Mouse (Mus musculus) B cell, adult (primary cell): Measurements from ENCODE around the gene Mmp8. TPM values are rescaled to one million over a fixed set of nuclear protein-coding genes. Genes with fewer than 3 reads are reported as not detected.

Experiments
- total RNA-seq: library from RNA; stranded (reverse); gene quantifications from 4 replicates; pipeline ENCODE4 v1.2.4, GENCODE M21; 2023; ENCODE audit not compliant: inconsistent age

The Mmp8 gene
- 0.19 to 0.35 TPM (median 0.21 TPM) in 3 of 4 replicates, not detected in the other for total RNA-seq

DNA sequence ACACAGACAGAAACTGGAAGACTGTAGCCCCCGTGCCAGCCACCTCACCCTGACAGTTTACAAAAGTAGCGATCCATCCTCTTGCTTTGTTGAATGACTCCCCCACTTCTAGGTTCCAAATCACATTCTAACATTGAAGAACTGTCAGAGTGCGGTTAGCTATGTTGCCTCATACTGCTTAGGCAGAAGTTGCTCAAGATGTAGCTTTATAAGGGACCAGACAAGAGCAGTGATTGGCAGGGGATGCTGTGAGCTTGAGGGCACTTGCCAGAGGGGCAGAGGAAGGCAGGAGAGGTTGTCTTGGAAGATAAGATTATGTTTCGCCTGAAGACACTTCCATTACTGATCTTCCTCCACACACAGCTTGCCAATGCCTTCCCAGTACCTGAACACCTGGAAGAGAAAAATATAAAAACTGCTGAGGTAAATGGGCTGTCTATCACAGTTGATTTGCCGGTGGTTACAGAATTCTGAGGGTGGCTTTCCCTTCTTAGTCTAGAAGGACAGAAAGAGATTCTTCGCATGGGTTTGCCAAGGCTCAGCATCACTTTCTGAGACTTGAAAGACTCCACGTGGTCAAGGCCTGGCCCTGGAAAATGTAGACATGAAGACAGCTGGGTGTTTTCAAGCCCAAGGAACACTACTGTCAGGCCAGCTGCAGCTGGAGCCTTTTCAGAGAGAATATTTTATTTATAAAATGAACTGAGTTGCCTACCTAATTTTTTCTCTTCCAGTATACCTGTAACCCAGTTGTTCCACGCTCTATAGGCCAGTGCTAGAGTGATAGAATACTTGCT is at the start of gene Mmp8:
Mmp8 (plus strand) TSS at position 236 of the 797 bp plus-strand sequence.

GRCm38 (mm10) chr9:7571162-7571561 is 12.9 kb downstream of the Mmp8 start, which contains the start of gene Mmp27:
Gene Mmp27, plus strand, starts transcription at chr9:7571396.

Other genes starting within 250 kb of the Mmp8 start
- gene Mmp12, start 214.1 kb upstream of the Mmp8 start, total RNA-seq, result 1.4 TPM in 1 of 4 replicates, not detected in the others
- not detected in 4 replicates for gene Mmp1b, start 170.4 kb upstream of the Mmp8 start, total RNA-seq
- gene Mmp3, start 112.6 kb upstream of the Mmp8 start, total RNA-seq, result not detected in 4 replicates
- not detected in 4 replicates for gene Mmp10, start 56.1 kb upstream of the Mmp8 start, total RNA-seq
- gene Mmp27, start 12.9 kb downstream of the Mmp8 start, total RNA-seq, result not detected in 4 replicates
- not detected in 4 replicates for gene Mmp20, start 69.8 kb downstream of the Mmp8 start, total RNA-seq
- gene Mmp7, start 133.6 kb downstream of the Mmp8 start, total RNA-seq, result not detected in 4 replicates
- 257 to 287 TPM (median 275 TPM) in 4 replicates for gene Tmem123, start 205.6 kb downstream of the Mmp8 start, total RNA-seq